Mouse (Mus musculus): Measurements from ENCODE around the gene Rpl19.

Gene Rpl19

GRCm38 (mm10) chr11:98021565-98022252 lies 4.8 kb upstream of the Rpl19 start:
- peak; percentile 36 for DNase-seq (ENCODE audit: low read depth, low spot score)

- no peak for DNase-seq (ENCODE audit: low read depth, low spot score)
Measured at GRCm38 (mm10) chr11:98022253-98022554, 4.3 kb upstream of the Rpl19 start.

- peak; percentile 72 for DNase-seq (ENCODE audit: low read depth, low spot score)
Measured at GRCm38 (mm10) chr11:98022555-98023371, 3.7 kb upstream of the Rpl19 start, which contains the start of gene Cacnb1. Gene Cacnb1 (minus strand): TSS chr11:98023034.

- DNase-seq (ENCODE audit: low read depth, low spot score): no peak
Measured at GRCm38 (mm10) chr11:98024516-98024915, 2.0 kb upstream of the Rpl19 start.

DNA sequence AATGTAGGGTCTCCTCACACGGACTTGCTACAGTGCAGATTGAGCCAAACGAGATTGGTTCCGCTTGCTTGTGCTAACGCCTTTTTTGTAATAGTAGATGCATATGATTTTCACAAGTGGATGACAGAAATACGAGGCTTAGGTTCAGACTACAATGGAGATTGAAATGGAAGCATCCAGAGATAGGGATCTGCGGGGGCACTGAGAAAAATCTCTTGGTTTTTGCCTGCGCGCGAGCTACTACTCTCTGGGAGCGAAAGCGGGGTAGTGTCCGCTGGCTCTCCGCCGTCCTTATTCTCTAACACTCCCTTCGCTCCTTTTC lies 301 bp upstream of the Rpl19 start:
- no peak for DNase-seq (ENCODE audit: low read depth, low spot score)

GRCm38 (mm10) chr11:98027297-98027688 lies 783 bp downstream of the Rpl19 start:
- peak; percentile 67 for DNase-seq (ENCODE audit: low read depth, low spot score)

- no peak for DNase-seq (ENCODE audit: low read depth, low spot score)
Measured at GRCm38 (mm10) chr11:98027785-98028184, 1.3 kb downstream of the Rpl19 start.

GRCm38 (mm10) chr11:98030701-98031442 lies 4.4 kb downstream of the Rpl19 start:
- DNase-seq (ENCODE audit: low read depth, low spot score): peak; percentile 42

DNA sequence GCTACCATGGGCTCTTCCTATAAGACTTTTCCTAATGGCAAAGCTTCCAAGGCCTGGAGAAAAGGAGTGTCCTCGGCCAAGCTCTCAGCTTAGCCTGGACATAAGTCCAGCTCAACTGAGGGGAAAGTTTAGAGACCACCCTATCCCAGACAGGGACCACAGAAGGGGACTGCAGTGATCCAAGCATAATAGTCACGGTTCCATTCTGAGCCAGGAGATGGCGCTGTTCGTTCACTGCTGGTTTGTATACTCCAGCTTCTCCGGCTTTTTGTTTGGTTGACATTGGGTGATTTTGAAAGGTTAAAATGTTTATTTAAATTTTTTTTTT lies 4.9 kb downstream of the Rpl19 start:
- peak; percentile 68 for DNase-seq (ENCODE audit: low read depth, low spot score)

GRCm38 (mm10) chr11:98034061-98034460 lies 7.6 kb downstream of the Rpl19 start:
- DNase-seq (ENCODE audit: low read depth, low spot score): no peak

DNA sequence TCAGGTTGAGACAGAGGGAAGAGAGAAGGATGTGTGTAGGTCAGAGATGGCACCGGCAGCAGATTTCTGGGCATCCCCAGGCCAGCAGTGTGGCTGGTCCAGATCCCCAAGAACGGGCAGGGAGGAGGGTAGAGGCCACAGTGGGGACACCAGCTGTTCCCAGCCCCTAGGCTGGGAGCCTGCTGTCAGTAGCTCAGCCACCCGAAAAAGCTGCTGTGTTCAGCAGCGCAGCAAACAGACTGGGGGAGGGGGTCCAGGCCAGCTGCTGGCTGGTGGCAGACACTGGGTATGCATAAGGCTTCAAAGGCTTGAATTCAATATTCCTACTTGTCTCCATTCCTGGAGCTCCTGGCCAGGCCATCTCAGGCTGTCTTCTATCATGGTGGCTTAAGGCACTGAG lies 8.3 kb downstream of the Rpl19 start:
- DNase-seq (ENCODE audit: low read depth, low spot score): no peak

DNA sequence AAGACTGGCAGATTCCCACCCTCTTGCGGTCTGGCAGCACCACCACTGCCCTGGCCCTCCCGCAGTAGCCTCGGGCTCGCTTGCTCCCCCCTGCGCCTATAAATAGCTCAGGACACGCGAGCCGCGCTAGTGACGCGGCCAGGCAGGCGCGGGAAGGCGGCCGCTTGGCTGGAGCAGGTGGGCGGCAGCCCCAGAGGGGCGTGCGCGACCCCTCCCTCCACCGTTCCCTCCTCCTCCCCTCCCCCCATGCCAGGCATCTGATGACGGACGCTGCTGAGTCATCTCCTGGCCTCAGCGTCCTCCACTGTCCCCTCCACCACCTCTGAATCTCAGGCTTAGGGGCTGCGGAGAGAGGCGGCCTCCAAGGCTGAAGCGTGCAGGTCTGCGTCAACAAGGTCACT lies 9.5 kb downstream of the Rpl19 start:
- DNase-seq (ENCODE audit: low read depth, low spot score): no peak

- no peak for DNase-seq (ENCODE audit: low read depth, low spot score)
Measured at GRCm38 (mm10) chr11:98037871-98038270, 11.4 kb downstream of the Rpl19 start.

DNA sequence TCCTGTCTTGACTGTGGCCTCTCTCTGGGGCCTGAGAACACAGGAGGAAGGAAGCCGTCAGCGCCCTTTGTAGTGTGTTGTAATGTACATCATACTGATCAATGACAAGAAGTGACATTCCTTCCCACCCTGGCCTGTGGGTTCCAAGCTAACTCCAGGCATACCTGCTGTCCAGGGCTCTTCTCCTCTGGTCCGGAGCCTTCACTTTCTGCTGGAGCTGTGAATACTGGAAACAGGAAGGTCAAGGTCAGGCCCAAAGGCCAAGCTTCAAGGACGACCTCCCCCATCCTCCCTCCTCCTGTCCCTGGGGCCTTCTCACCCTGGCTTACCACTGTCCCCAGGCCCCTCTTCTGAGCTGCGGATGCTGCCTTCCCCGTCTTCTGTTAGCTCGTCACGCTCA lies 14.5 kb downstream of the Rpl19 start:
- DNase-seq (ENCODE audit: low read depth, low spot score): no peak

DNA sequence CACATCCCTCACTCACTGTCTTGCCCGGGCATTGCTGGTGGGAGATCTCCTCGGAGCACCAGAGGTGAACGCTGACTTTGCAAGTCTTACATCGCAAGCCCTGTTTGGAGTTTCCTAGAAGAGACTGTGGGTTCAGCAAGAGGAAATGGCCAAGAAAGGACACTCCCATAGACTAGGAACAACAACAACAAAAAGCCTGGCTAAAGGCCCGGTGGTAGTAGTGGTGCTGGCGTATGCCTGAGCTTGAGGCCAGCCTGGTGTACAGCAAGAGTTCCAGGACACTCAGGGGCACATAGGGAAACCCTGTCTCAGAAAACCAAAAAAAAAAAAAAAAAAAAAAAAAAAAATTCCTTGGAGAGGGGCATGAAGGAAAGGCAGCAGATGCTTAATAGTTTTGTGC lies 16.2 kb downstream of the Rpl19 start:
- DNase-seq (ENCODE audit: low read depth, low spot score): no peak

GRCm38 (mm10) chr11:98044074-98044473 lies 17.6 kb downstream of the Rpl19 start:
- DNase-seq (ENCODE audit: low read depth, low spot score): no peak

DNA sequence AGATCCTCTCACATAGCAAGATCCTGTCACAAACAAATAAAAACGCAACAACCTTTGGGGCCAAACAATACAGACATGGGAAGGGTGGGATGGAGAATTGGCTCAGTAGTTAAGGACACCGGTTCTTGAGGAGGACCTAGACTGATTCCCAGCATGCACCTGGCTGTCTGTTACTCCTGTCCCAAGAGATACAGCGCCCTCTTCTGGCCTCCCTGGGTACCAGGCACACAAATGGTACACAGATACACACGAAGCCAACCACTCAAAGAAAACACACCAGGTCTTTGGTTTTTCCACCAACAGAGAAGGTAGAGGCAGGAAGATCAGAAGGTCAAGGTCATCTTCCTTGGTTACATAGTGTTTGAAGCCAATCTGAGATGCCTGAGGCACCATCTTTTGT lies 19.1 kb downstream of the Rpl19 start:
- no peak for DNase-seq (ENCODE audit: low read depth, low spot score)

- no peak for DNase-seq (ENCODE audit: low read depth, low spot score)
Measured at GRCm38 (mm10) chr11:98046466-98046865, 20.0 kb downstream of the Rpl19 start.

DNA sequence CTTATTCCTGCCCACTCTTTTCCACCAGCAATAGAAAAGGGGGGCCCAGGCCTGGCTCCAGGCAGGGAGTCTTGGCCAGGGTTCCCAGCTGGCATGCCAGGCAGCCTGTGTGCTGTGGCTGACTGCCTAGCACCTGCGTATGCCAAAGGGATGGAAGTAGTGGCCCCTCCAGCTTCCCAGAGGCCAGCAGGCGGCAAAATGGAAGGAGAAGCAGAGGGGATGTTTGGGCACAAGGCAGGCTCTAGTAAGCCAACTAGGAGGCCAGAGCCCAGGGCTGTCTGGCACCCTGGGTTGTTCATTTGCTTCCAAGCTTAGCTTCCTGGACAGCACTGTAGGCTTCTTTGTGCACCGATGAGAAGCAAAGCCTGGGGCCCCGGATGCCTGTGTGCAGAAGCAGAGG lies 21.2 kb downstream of the Rpl19 start:
- no peak for DNase-seq (ENCODE audit: low read depth, low spot score)

DNA sequence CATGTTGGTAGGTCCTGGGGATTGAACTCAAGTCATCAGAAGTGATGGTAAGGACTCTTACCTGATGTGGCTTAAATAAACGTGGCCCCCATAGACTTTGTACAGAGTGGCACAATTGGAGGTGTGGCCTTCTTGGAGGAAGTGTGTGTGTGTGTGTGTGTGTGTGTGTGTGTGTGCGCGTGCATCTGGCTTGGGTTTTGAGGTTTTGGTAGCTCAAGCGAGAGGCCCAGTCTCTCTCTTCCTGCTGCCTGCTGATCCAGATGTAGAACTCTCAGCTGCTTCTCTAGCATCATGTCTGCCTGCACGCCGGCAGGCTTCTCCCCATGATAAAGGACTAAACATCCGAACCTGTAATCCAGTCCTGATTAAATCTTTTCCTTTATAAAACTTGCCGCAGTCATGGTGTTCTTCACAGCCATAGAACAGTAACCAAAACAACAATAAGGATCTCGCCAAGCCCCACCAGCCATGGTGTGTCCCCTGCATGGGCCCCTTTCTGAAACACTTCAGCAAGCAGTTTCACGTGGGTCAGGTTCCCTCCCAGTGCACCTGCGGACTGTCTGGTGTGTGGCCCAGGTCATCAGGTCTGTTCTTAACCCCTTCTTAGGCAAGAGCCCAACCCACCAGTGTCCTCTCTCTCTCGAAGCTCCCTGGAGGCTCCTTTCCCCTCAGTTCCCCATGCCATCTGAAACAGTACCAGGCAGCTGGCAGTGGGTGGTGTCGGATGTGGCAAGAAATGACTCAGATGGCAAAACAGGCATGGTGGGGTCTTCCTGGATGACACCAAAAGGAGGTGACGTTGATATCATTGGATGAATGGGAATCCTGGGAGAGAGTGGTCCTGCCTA lies 23.4 kb downstream of the Rpl19 start:
- peak; percentile 58 for DNase-seq (ENCODE audit: low read depth, low spot score)

- DNase-seq (ENCODE audit: low read depth, low spot score): no peak
Measured at GRCm38 (mm10) chr11:98050520-98050815, 24.0 kb downstream of the Rpl19 start.

DNA sequence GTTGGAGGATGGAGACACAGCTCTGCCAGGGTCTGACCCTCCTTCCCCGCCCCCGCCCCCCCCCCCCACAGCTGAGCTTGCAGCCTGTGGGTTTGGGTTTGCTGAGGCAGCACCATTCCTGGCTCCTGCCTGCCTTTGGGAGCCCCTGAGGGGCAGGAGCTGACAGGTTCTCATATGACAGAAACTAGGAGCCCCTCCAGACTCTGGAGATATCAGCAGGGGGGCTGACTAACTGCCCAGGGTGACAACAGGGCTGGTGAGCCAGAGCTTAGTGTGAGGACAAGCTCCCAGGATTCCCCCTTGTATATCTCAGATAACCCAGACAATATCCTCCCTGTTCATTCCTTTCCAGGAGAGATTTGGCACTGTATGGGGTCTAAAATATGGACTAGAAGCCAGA lies 24.4 kb downstream of the Rpl19 start:
- no peak for DNase-seq (ENCODE audit: low read depth, low spot score)
